Mouse (Mus musculus): ENCODE measurements at regions not wholly inside any gene's neighbourhood (a gene's known extent, or its start where the extent isn't known, plus 50 kb on each side); places are given as distances from the start of the nearest gene placed in this dataset.

GRCm38 (mm10) chr1:42365648-42366324 is 329.8 kb upstream of the Pou3f3 start:
- H3K9ac ChIP-seq (ENCODE audit: low read length) = no peak overlapping the region
- no peak for ATAC-seq (ENCODE audit: insufficient read depth, low FRiP score)
- no peaks in the 10 kb centered on the region for H3K4me1 ChIP-seq (ENCODE audit: control insufficient read depth, insufficient read depth, low read length)
- no peaks in the 10 kb centered on the region for H3K36me3 ChIP-seq (ENCODE audit: control insufficient read depth, insufficient read depth, low read length)
- no peaks in the 10 kb centered on the region for H3K9me3 ChIP-seq (replicated peaks; ENCODE audit: control insufficient read depth, low read length)
- 68% methylated on average over 4 of the region's 4 CpGs for WGBS
- H3K4me2 ChIP-seq (ENCODE audit: low read depth, low read length) = no peak overlapping the region
- H3K4me3 ChIP-seq (replicated peaks; ENCODE audit: low read length) = no peak overlapping the region
- no peaks in the 10 kb centered on the region for H3K27me3 ChIP-seq (ENCODE audit: control insufficient read depth, insufficient read depth, low read length)
- H3K27ac ChIP-seq (ENCODE audit: low read length) = no peak overlapping the region

- no peak overlapping the region for H3K4me2 ChIP-seq (ENCODE audit: low read depth, low read length)
- H3K36me3 ChIP-seq (ENCODE audit: control insufficient read depth, insufficient read depth, low read length) = no peaks in the 10 kb centered on the region
- H3K9me3 ChIP-seq (replicated peaks; ENCODE audit: control insufficient read depth, low read length) = no peaks in the 10 kb centered on the region
- no peak overlapping the region for H3K9ac ChIP-seq (ENCODE audit: low read length)
- WGBS = 48% methylated on average over 18 of the region's 18 CpGs
- no peak overlapping the region for H3K4me3 ChIP-seq (replicated peaks; ENCODE audit: low read length)
- no peaks in the 10 kb centered on the region for H3K4me1 ChIP-seq (ENCODE audit: control insufficient read depth, insufficient read depth, low read length)
- H3K27ac ChIP-seq (ENCODE audit: low read length) = no peak overlapping the region
- H3K27me3 ChIP-seq (ENCODE audit: control insufficient read depth, insufficient read depth, low read length) = no peaks in the 10 kb centered on the region
- peak; percentile 60; the same call in 1 of the 2 replicates for ATAC-seq (ENCODE audit: insufficient read depth, low FRiP score)
Measured at GRCm38 (mm10) chr1:42387919-42388684, 307.5 kb upstream of the Pou3f3 start.

GRCm38 (mm10) chr1:42388740-42389139 is 306.8 kb upstream of the Pou3f3 start:
- ATAC-seq (ENCODE audit: insufficient read depth, low FRiP score) = no peak
- Histone ChIP-seq H3K36me3 (ENCODE audit: control insufficient read depth, insufficient read depth, low read length) (no peaks in the 10 kb centered on the region), H3K4me3 (replicated peaks; ENCODE audit: low read length) (no peak overlapping the region), H3K4me1 (ENCODE audit: control insufficient read depth, insufficient read depth, low read length) (no peaks in the 10 kb centered on the region), H3K9ac (ENCODE audit: low read length) (no peak overlapping the region), H3K27me3 (ENCODE audit: control insufficient read depth, insufficient read depth, low read length) (no peaks in the 10 kb centered on the region), H3K27ac (ENCODE audit: low read length) (no peak overlapping the region), H3K4me2 (ENCODE audit: low read depth, low read length) (no peak overlapping the region), H3K9me3 (replicated peaks; ENCODE audit: control insufficient read depth, low read length) (no peaks in the 10 kb centered on the region)
- WGBS = 85% methylated on average over 6 of the region's 6 CpGs

GRCm38 (mm10) chr1:42395651-42396260 is 299.8 kb upstream of the Pou3f3 start:
- WGBS = 84% methylated on average over 13 of the region's 13 CpGs

GRCm38 (mm10) chr1:42398461-42399154 is 297.0 kb upstream of the Pou3f3 start:
- Histone ChIP-seq H3K9me3 (replicated peaks; ENCODE audit: control insufficient read depth, low read length) (no peaks in the 10 kb centered on the region; the same call in 1 of the 2 replicates), H3K27ac (ENCODE audit: low read length) (no peak overlapping the region), H3K9ac (ENCODE audit: low read length) (no peak overlapping the region), H3K4me2 (ENCODE audit: low read depth, low read length) (no peak overlapping the region), H3K4me1 (ENCODE audit: control insufficient read depth, insufficient read depth, low read length) (no peaks in the 10 kb centered on the region), H3K27me3 (ENCODE audit: control insufficient read depth, insufficient read depth, low read length) (no peaks in the 10 kb centered on the region), H3K36me3 (ENCODE audit: control insufficient read depth, insufficient read depth, low read length) (no peaks in the 10 kb centered on the region), H3K4me3 (replicated peaks; ENCODE audit: low read length) (no peak overlapping the region)
- 35% methylated on average over 8 of the region's 8 CpGs for WGBS
- no peak for ATAC-seq (ENCODE audit: insufficient read depth, low FRiP score)

More at GRCm38 (mm10) chr1:42395651-42396260, 299.8 kb upstream of the Pou3f3 start:
- H3K4me1 ChIP-seq (ENCODE audit: control insufficient read depth, insufficient read depth, low read length) = no peaks in the 10 kb centered on the region
- no peak overlapping the region for H3K9ac ChIP-seq (ENCODE audit: low read length)
- H3K27me3 ChIP-seq (ENCODE audit: control insufficient read depth, insufficient read depth, low read length) = no peaks in the 10 kb centered on the region
- no peaks in the 10 kb centered on the region for H3K36me3 ChIP-seq (ENCODE audit: control insufficient read depth, insufficient read depth, low read length)
- no peak overlapping the region for H3K27ac ChIP-seq (ENCODE audit: low read length)
- no peak overlapping the region for H3K4me3 ChIP-seq (replicated peaks; ENCODE audit: low read length)
- ATAC-seq (ENCODE audit: insufficient read depth, low FRiP score) = no peak
- no peaks in the 10 kb centered on the region; the same call in 1 of the 2 replicates for H3K9me3 ChIP-seq (replicated peaks; ENCODE audit: control insufficient read depth, low read length)
- no peak overlapping the region for H3K4me2 ChIP-seq (ENCODE audit: low read depth, low read length)

GRCm38 (mm10) chr1:42415817-42416538 is 279.6 kb upstream of the Pou3f3 start:
- Histone ChIP-seq H3K27ac (ENCODE audit: low read length) (no peak overlapping the region), H3K27me3 (ENCODE audit: control insufficient read depth, insufficient read depth, low read length) (no peaks in the 10 kb centered on the region)
- 70% methylated on average over 21 of the region's 21 CpGs for WGBS

GRCm38 (mm10) chr1:42416539-42417218 is 278.9 kb upstream of the Pou3f3 start:
- Histone ChIP-seq H3K36me3 (ENCODE audit: control insufficient read depth, insufficient read depth, low read length) (no peaks in the 10 kb centered on the region), H3K4me3 (replicated peaks; ENCODE audit: low read length) (no peak overlapping the region), H3K9ac (ENCODE audit: low read length) (no peak overlapping the region), H3K27ac (ENCODE audit: low read length) (no peak overlapping the region), H3K27me3 (ENCODE audit: control insufficient read depth, insufficient read depth, low read length) (no peaks in the 10 kb centered on the region), H3K4me2 (ENCODE audit: low read depth, low read length) (no peak overlapping the region), H3K9me3 (replicated peaks; ENCODE audit: control insufficient read depth, low read length) (no peaks in the 10 kb centered on the region), H3K4me1 (ENCODE audit: control insufficient read depth, insufficient read depth, low read length) (no peaks in the 10 kb centered on the region)
- WGBS = 67% methylated on average over 8 of the region's 8 CpGs
- no peak for ATAC-seq (ENCODE audit: insufficient read depth, low FRiP score)

More at GRCm38 (mm10) chr1:42415817-42416538, 279.6 kb upstream of the Pou3f3 start:
- Histone ChIP-seq H3K9ac (ENCODE audit: low read length) (no peak overlapping the region), H3K36me3 (ENCODE audit: control insufficient read depth, insufficient read depth, low read length) (no peaks in the 10 kb centered on the region), H3K4me2 (ENCODE audit: low read depth, low read length) (no peak overlapping the region), H3K4me1 (ENCODE audit: control insufficient read depth, insufficient read depth, low read length) (no peaks in the 10 kb centered on the region), H3K4me3 (replicated peaks; ENCODE audit: low read length) (no peak overlapping the region), H3K9me3 (replicated peaks; ENCODE audit: control insufficient read depth, low read length) (no peaks in the 10 kb centered on the region)
- no peak for ATAC-seq (ENCODE audit: insufficient read depth, low FRiP score)

- no peaks in the 10 kb centered on the region for H3K4me1 ChIP-seq (ENCODE audit: control insufficient read depth, insufficient read depth, low read length)
- H3K4me2 ChIP-seq (ENCODE audit: low read depth, low read length) = no peak overlapping the region
- H3K4me3 ChIP-seq (replicated peaks; ENCODE audit: low read length) = no peak overlapping the region
- no peak for ATAC-seq (ENCODE audit: insufficient read depth, low FRiP score)
- H3K27me3 ChIP-seq (ENCODE audit: control insufficient read depth, insufficient read depth, low read length) = no peaks in the 10 kb centered on the region
- 23% methylated on average over 4 of the region's 4 CpGs for WGBS
- H3K27ac ChIP-seq (ENCODE audit: low read length) = no peak overlapping the region
- H3K36me3 ChIP-seq (ENCODE audit: control insufficient read depth, insufficient read depth, low read length) = no peaks in the 10 kb centered on the region
- H3K9me3 ChIP-seq (replicated peaks; ENCODE audit: control insufficient read depth, low read length) = no peaks in the 10 kb centered on the region
- H3K9ac ChIP-seq (ENCODE audit: low read length) = no peak overlapping the region
Measured at GRCm38 (mm10) chr1:42417815-42418214, 277.8 kb upstream of the Pou3f3 start.

Measured in stomach, embryonic 16.5 days (tissue).